Mouse (Mus musculus) testis, adult 2 months (tissue): Measurements from ENCODE around the gene Mcur1.

Source experiments
- CTCF ChIP-seq: fragments of 200-500 bp; IDR thresholded peaks from 2 replicates; pipeline ENCODE4 v1.5.1; 2012; ENCODE audit warnings: low read depth, mild to moderate bottlenecking, inconsistent platforms, low read length, moderate library complexity; ENCODE audit not compliant: control insufficient read depth, insufficient read depth, insufficient replicate concordance
- POLR2A ChIP-seq: fragments of 200-500 bp; IDR thresholded peaks from 2 replicates; pipeline ENCODE4 v1.6.1; 2012; ENCODE audit warnings: low read depth, mild to moderate bottlenecking, inconsistent platforms, low read length, moderate library complexity; ENCODE audit not compliant: control insufficient read depth

DNA sequence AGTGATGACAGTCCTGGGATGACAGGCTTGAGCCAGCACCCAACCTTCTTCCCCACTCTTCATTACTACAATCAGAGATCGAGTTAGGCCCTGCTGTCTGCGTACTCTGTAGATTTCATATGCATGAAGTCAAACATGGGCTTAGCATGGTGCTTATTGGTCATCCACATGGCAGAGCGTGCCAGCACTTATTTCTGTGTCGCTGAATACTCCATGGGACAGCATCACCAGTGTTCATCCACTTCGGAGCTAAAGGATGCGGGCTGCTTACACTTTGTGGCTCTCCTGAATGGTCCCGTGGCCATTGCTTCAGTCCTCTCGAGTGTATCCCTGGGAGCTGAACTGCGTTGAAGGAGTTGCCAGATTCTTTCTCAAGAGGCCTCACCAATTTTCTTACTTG is 4.7 kb downstream of the Mcur1 start:
- TF ChIP-seq POLR2A: no peak
- TF ChIP-seq CTCF: no peak
